Mouse (Mus musculus) adrenal gland, postnatal 4 days (tissue): ENCODE data around the gene Olfr670. TPM values are rescaled to one million over a fixed set of nuclear protein-coding genes. Genes with fewer than 3 reads are reported as not detected.
"Not testable (repeated sequence)": the region's sequence is repeated elsewhere in the genome, so short reads cannot be mapped to it uniquely, and the experiment has no call there.

Source experiments
- DNase-seq, 2 experiments: peaks; one replicate each; pipeline ENCODE4 v3.0.0; 2021 to 2022; ENCODE audit warnings: low spot score in 2 of 2, mixed read lengths in 2 of 2
- long read RNA-seq, 2 experiments: library from polyadenylated mRNA; stranded (forward); transcript quantifications; one replicate each; pipeline ENCODE4 v2.0.0; 2021
- total RNA-seq, 2 experiments: library from RNA; stranded (reverse); gene quantifications; 2 replicates each; pipeline ENCODE4 v1.2.3; 2021

Olfr670 gene
- not detected for total RNA-seq
- long read RNA-seq, experiment 1 = 0 reads
- long read RNA-seq, experiment 2 = 0 reads

- no peak for DNase-seq
These were observed at the start of gene Olfr670 for GRCm38 (mm10) chr7:104962520-104962919. TSS of gene Olfr670 (minus strand) at chr7:104962620.

- no peak for DNase-seq
These were observed 39.5 kb upstream of the Olfr670 start, which contains the start of gene Olfr672 for GRCm38 (mm10) chr7:105001929-105002328. TSS of gene Olfr672 (minus strand) at chr7:105002029.

GRCm38 (mm10) chr7:104979026-104979425, 16.6 kb upstream of the Olfr670 start, which contains the start of gene Olfr671:
TSS of gene Olfr671 (minus strand) at chr7:104979126.
- no peak for DNase-seq

- DNase-seq = not testable (repeated sequence)
These were observed 10.1 kb upstream of the Olfr670 start for GRCm38 (mm10) chr7:104972507-104972906.

GRCm38 (mm10) chr7:104950234-104950633, 12.2 kb downstream of the Olfr670 start:
- not testable (repeated sequence) for DNase-seq

GRCm38 (mm10) chr7:104933940-104934339, 28.5 kb downstream of the Olfr670 start, which contains the start of gene Olfr669:
TSS of gene Olfr669 (plus strand) at chr7:104934240.
- DNase-seq = no peak

- DNase-seq = no peak
These were observed 34.5 kb downstream of the Olfr670 start, which contains the start of gene Olfr668 for GRCm38 (mm10) chr7:104927957-104928356. TSS of gene Olfr668 (minus strand) at chr7:104928057.

GRCm38 (mm10) chr7:104921382-104921781, 41.0 kb downstream of the Olfr670 start, which contains the start of gene Olfr667:
TSS of gene Olfr667 (minus strand) at chr7:104921482.
- no peak for DNase-seq

Other genes starting within 250 kb of the Olfr670 start
- not detected for gene Usp17le, start 185.2 kb downstream of the Olfr670 start, total RNA-seq
- under 1 TPM in 1 of 2 experiments, not detected in 1; 0.28 TPM for gene Usp17lb, start 120.0 kb downstream of the Olfr670 start, total RNA-seq
- not detected for gene Usp17la, start 105.6 kb downstream of the Olfr670 start, total RNA-seq
- not detected for gene Olfr665, start 84.6 kb downstream of the Olfr670 start, total RNA-seq
- gene Olfr666, start 66.7 kb downstream of the Olfr670 start, total RNA-seq = not detected
- not detected for gene Olfr667, start 41.1 kb downstream of the Olfr670 start, total RNA-seq
- gene Olfr668, start 34.6 kb downstream of the Olfr670 start, total RNA-seq = not detected
- gene Olfr669, start 28.4 kb downstream of the Olfr670 start, total RNA-seq = not detected
- gene Olfr671, start 16.5 kb upstream of the Olfr670 start, total RNA-seq = not detected
- gene Olfr672, start 39.4 kb upstream of the Olfr670 start, total RNA-seq = not detected
- not detected for gene Olfr675, start 65.8 kb upstream of the Olfr670 start, total RNA-seq
- not detected for gene Olfr676, start 70.1 kb upstream of the Olfr670 start, total RNA-seq
- not detected for gene Olfr677, start 88.8 kb upstream of the Olfr670 start, total RNA-seq
- gene Olfr678, start 101.9 kb upstream of the Olfr670 start, total RNA-seq = not detected
- not detected for gene Olfr679, start 118.6 kb upstream of the Olfr670 start, total RNA-seq
- not detected for gene Olfr680-ps1, start 130.2 kb upstream of the Olfr670 start, total RNA-seq
- not detected for gene Olfr681, start 154.2 kb upstream of the Olfr670 start, total RNA-seq
- gene Olfr683, start 184.4 kb upstream of the Olfr670 start, total RNA-seq = not detected
- not detected for gene Olfr684, start 201.0 kb upstream of the Olfr670 start, total RNA-seq
- not detected for gene Olfr685, start 223.4 kb upstream of the Olfr670 start, total RNA-seq
- not detected for gene Olfr686, start 244.9 kb upstream of the Olfr670 start, total RNA-seq